Mouse (Mus musculus) heart, embryonic 13.5 days (tissue): ENCODE data around the gene Galnt14. TPM values are rescaled to one million over a fixed set of nuclear protein-coding genes. Genes with fewer than 3 reads are reported as not detected.

Experiments
- ATAC-seq: fragments of 200-750 bp; cut with Nextera tagmentation; 2 replicates; pipeline ENCODE4 v1.8.0; 2017; ENCODE audit warnings: moderate TSS enrichment; ENCODE audit not compliant: insufficient number of reproducible peaks, low FRiP score, low TSS enrichment; ENCODE audit errors: extremely low read depth
- H3K27ac ChIP-seq: fragments of 300-500 bp; sonication (generic); replicated peaks from 2 replicates; pipeline ENCODE4 v1.5.1; 2015; ENCODE audit warnings: moderate library complexity, mild to moderate bottlenecking, inconsistent platforms
- H3K27me3 ChIP-seq: fragments of 300-500 bp; sonication (generic); replicated peaks from 2 replicates; pipeline ENCODE4 v1.6.1; 2015; ENCODE audit warnings: mild to moderate bottlenecking, inconsistent platforms
- H3K36me3 ChIP-seq: fragments of 300-500 bp; sonication (generic); 2 replicates; pipeline ENCODE4 v1.6.1; 2015; ENCODE audit warnings: mild to moderate bottlenecking, inconsistent platforms
- H3K4me1 ChIP-seq: fragments of 300-500 bp; sonication (generic); 2 replicates; pipeline ENCODE4 v1.6.1; 2015; ENCODE audit warnings: inconsistent platforms
- H3K4me2 ChIP-seq: fragments of 300-500 bp; sonication (generic); 2 replicates; pipeline ENCODE4 v1.6.1; 2015; ENCODE audit warnings: inconsistent platforms, mild to moderate bottlenecking, moderate library complexity
- H3K4me3 ChIP-seq: fragments of 300-500 bp; sonication (generic); 2 replicates; pipeline ENCODE4 v1.5.1; 2015; ENCODE audit warnings: moderate library complexity, mild to moderate bottlenecking, inconsistent platforms
- H3K9ac ChIP-seq: fragments of 300-500 bp; sonication (generic); 2 replicates; pipeline ENCODE4 v1.6.1; 2015; ENCODE audit warnings: inconsistent platforms, mild to moderate bottlenecking, moderate library complexity
- H3K9me3 ChIP-seq: fragments of 300-500 bp; sonication (generic); 2 replicates; pipeline ENCODE4 v1.6.1; 2016; ENCODE audit warnings: inconsistent platforms
- WGBS: fragments of 180-500 bp; shearing (Covaris S2); methylation state at CpG from one replicate; pipeline ENCODE4 v1.1.7; 2015; ENCODE audit warnings: mixed read lengths; 5-methylcytosine and 5-hydroxymethylcytosine counted together
- polyA plus RNA-seq: library from polyadenylated mRNA; unstranded; fragments of >200 nt; fragmentation: Nextera tagmentation; extraction: Ambion mirVana; gene quantifications from 2 replicates; pipeline ENCODE4 v1.2.1, GENCODE M21; 2015

Gene Galnt14
- polyA plus RNA-seq, 1 experiment from 2014 or later, result 1.1 TPM

GRCm38 (mm10) chr17:73531896-73532295 is 178.4 kb downstream of the Galnt14 start:
- H3K9me3 ChIP-seq, result no peaks in the 10 kb centered on the region
- no peaks in the 10 kb centered on the region; the same call in 1 of the 2 replicates for H3K27me3 ChIP-seq
- H3K4me1 ChIP-seq, result no peaks in the 10 kb centered on the region
- H3K27ac ChIP-seq, result no peak overlapping the region
- no peak for ATAC-seq
- H3K4me2 ChIP-seq, result no peak overlapping the region
- no peaks in the 10 kb centered on the region for H3K36me3 ChIP-seq
- no peak overlapping the region for H3K9ac ChIP-seq
- H3K4me3 ChIP-seq, result no peak overlapping the region
- 67% methylated on average over 2 of the region's 2 CpGs for WGBS

- Histone ChIP-seq H3K27me3 (no peaks in the 10 kb centered on the region), H3K36me3 (no peaks in the 10 kb centered on the region), H3K9me3 (no peaks in the 10 kb centered on the region), H3K4me1 (no peaks in the 10 kb centered on the region), H3K4me2 (no peak overlapping the region), H3K9ac (no peak overlapping the region), H3K4me3 (no peak overlapping the region), H3K27ac (no peak overlapping the region)
- WGBS, result 80% methylated on average over 7 of the region's 7 CpGs
- ATAC-seq, result no peak
These were observed 188.1 kb downstream of the Galnt14 start for GRCm38 (mm10) chr17:73522169-73522568.

GRCm38 (mm10) chr17:73519350-73519749 is 190.9 kb downstream of the Galnt14 start:
- Histone ChIP-seq H3K27me3 (no peaks in the 10 kb centered on the region), H3K4me2 (no peak overlapping the region), H3K36me3 (no peaks in the 10 kb centered on the region), H3K9ac (no peak overlapping the region), H3K4me1 (no peaks in the 10 kb centered on the region), H3K9me3 (no peaks in the 10 kb centered on the region), H3K4me3 (no peak overlapping the region), H3K27ac (no peak overlapping the region)
- WGBS, result 72% methylated on average over 5 of the region's 5 CpGs
- no peak for ATAC-seq

GRCm38 (mm10) chr17:73518359-73518758 is 191.9 kb downstream of the Galnt14 start:
- WGBS, result 80% methylated on average over 1 of the region's 1 CpGs
- Histone ChIP-seq H3K4me2 (no peak overlapping the region), H3K9me3 (no peaks in the 10 kb centered on the region), H3K27ac (no peak overlapping the region), H3K36me3 (no peaks in the 10 kb centered on the region), H3K9ac (no peak overlapping the region), H3K27me3 (no peaks in the 10 kb centered on the region), H3K4me1 (no peaks in the 10 kb centered on the region), H3K4me3 (no peak overlapping the region)
- no peak for ATAC-seq

- whole genome bisulfite sequencing, result 79% methylated on average over 3 of the region's 3 CpGs
- Histone ChIP-seq H3K9ac (no peak overlapping the region), H3K9me3 (no peaks in the 10 kb centered on the region), H3K27me3 (no peaks in the 10 kb centered on the region), H3K27ac (no peak overlapping the region), H3K4me2 (no peak overlapping the region), H3K4me3 (no peak overlapping the region), H3K4me1 (no peaks in the 10 kb centered on the region), H3K36me3 (no peaks in the 10 kb centered on the region)
- ATAC-seq, result no peak
These were observed 194.7 kb downstream of the Galnt14 start for GRCm38 (mm10) chr17:73515506-73515905.

- H3K9ac ChIP-seq, result no peak overlapping the region
- H3K4me1 ChIP-seq, result no peaks in the 10 kb centered on the region
- H3K36me3 ChIP-seq, result no peaks in the 10 kb centered on the region
- H3K4me3 ChIP-seq, result no peak overlapping the region
- no peaks in the 10 kb centered on the region for H3K9me3 ChIP-seq
- WGBS, result 71% methylated on average over 1 of the region's 1 CpGs
- H3K4me2 ChIP-seq, result no peak overlapping the region
- ATAC-seq, result no peak
- H3K27ac ChIP-seq, result no peak overlapping the region
- H3K27me3 ChIP-seq, result no peaks in the 10 kb centered on the region
These were observed 195.4 kb downstream of the Galnt14 start for GRCm38 (mm10) chr17:73514862-73515261.

- no peaks in the 10 kb centered on the region for H3K36me3 ChIP-seq
- H3K9ac ChIP-seq, result no peak overlapping the region
- H3K27me3 ChIP-seq, result no peaks in the 10 kb centered on the region
- H3K27ac ChIP-seq, result no peak overlapping the region
- ATAC-seq, result no peak
- H3K9me3 ChIP-seq, result no peaks in the 10 kb centered on the region
- no peak overlapping the region for H3K4me3 ChIP-seq
- H3K4me1 ChIP-seq, result no peaks in the 10 kb centered on the region
- WGBS, result 79% methylated on average over 4 of the region's 4 CpGs
- no peak overlapping the region for H3K4me2 ChIP-seq
These were observed 196.0 kb downstream of the Galnt14 start for GRCm38 (mm10) chr17:73514258-73514657.

GRCm38 (mm10) chr17:73512844-73513243 is 197.4 kb downstream of the Galnt14 start:
- Histone ChIP-seq H3K9ac (no peak overlapping the region), H3K4me3 (no peak overlapping the region), H3K4me1 (no peaks in the 10 kb centered on the region), H3K27ac (no peak overlapping the region), H3K9me3 (no peaks in the 10 kb centered on the region), H3K36me3 (no peaks in the 10 kb centered on the region), H3K4me2 (no peak overlapping the region), H3K27me3 (no peaks in the 10 kb centered on the region)
- ATAC-seq, result no peak
- 66% methylated on average over 5 of the region's 5 CpGs for WGBS

GRCm38 (mm10) chr17:73507804-73508535 is 202.3 kb downstream of the Galnt14 start:
- Histone ChIP-seq H3K9me3 (no peaks in the 10 kb centered on the region), H3K4me2 (no peak overlapping the region), H3K4me1 (no peaks in the 10 kb centered on the region), H3K4me3 (no peak overlapping the region), H3K36me3 (no peaks in the 10 kb centered on the region), H3K9ac (no peak overlapping the region), H3K27ac (no peak overlapping the region), H3K27me3 (no peaks in the 10 kb centered on the region)
- WGBS, result 79% methylated on average over 13 of the region's 13 CpGs
- ATAC-seq, result no peak

GRCm38 (mm10) chr17:73504111-73504510 is 206.1 kb downstream of the Galnt14 start:
- Histone ChIP-seq H3K27ac (no peak overlapping the region), H3K36me3 (no peaks in the 10 kb centered on the region), H3K9me3 (no peaks in the 10 kb centered on the region), H3K9ac (no peak overlapping the region), H3K4me3 (no peak overlapping the region), H3K27me3 (no peaks in the 10 kb centered on the region), H3K4me2 (no peak overlapping the region), H3K4me1 (no peaks in the 10 kb centered on the region)
- ATAC-seq, result no peak
- WGBS, result 86% methylated on average over 4 of the region's 4 CpGs

- no peaks in the 10 kb centered on the region for H3K4me1 ChIP-seq
- H3K27me3 ChIP-seq, result no peaks in the 10 kb centered on the region
- no peak overlapping the region for H3K4me3 ChIP-seq
- 72% methylated on average over 4 of the region's 4 CpGs for WGBS
- H3K9me3 ChIP-seq, result no peaks in the 10 kb centered on the region
- H3K9ac ChIP-seq, result no peak overlapping the region
- H3K27ac ChIP-seq, result no peak overlapping the region
- H3K4me2 ChIP-seq, result no peak overlapping the region
- no peaks in the 10 kb centered on the region for H3K36me3 ChIP-seq
- ATAC-seq, result no peak
These were observed 207.6 kb downstream of the Galnt14 start for GRCm38 (mm10) chr17:73502613-73503012.

GRCm38 (mm10) chr17:73489519-73489918 is 220.7 kb downstream of the Galnt14 start:
- no peak overlapping the region for H3K4me2 ChIP-seq
- no peaks in the 10 kb centered on the region; the same call in 1 of the 2 replicates for H3K27me3 ChIP-seq
- no peaks in the 10 kb centered on the region for H3K36me3 ChIP-seq
- H3K9me3 ChIP-seq, result no peaks in the 10 kb centered on the region
- H3K9ac ChIP-seq, result no peak overlapping the region
- WGBS, result 74% methylated on average over 4 of the region's 4 CpGs
- no peak for ATAC-seq
- H3K4me3 ChIP-seq, result no peak overlapping the region
- H3K27ac ChIP-seq, result no peak overlapping the region
- no peaks in the 10 kb centered on the region for H3K4me1 ChIP-seq
